In genomic region chr1:194160761-194161461, GRCm38 (mm10) we compare ENCODE assay signal across 13 mouse cellular contexts.
DNase-seq lines count a peak whose midpoint lies in the region; ATAC-seq and TF ChIP-seq lines count a peak whose summit lies in the region.
"Had no signal": no experiment of that assay in that cellular context is flagged by ENCODE, and none has a peak within 500 bp of the region (broad histone marks: within the 10 kb centered on the region; RNA-seq: fewer than 3 reads in every experiment).

No protein-coding gene starts in this region.

- H3K4me3 ChIP-seq in hindbrain, embryonic 16.5 days (ENCODE audit: low read length): no peak overlapping the region
- H3K4me3 ChIP-seq in midbrain, embryonic 14.5 days (replicated peaks; ENCODE audit: low read depth, low read length): no peak overlapping the region
- no peak overlapping the region for H3K4me3 ChIP-seq in liver, embryonic 12.5 days
- H3K4me3 ChIP-seq in heart, adult 2 months: no peak overlapping the region
- H3K4me3 ChIP-seq: embryonic facial prominence, embryonic 12.5 days; heart, embryonic 13.5 days had no signal

- H3K27me3 ChIP-seq in hindbrain, embryonic 16.5 days (replicated peaks; ENCODE audit: control insufficient read depth, insufficient read depth, low read length): no peaks in the 10 kb centered on the region
- no peaks in the 10 kb centered on the region for H3K27me3 ChIP-seq in midbrain, embryonic 14.5 days (ENCODE audit: control insufficient read depth, insufficient read depth, low read length)
- H3K27me3 ChIP-seq in liver, embryonic 12.5 days (replicated peaks): no peaks in the 10 kb centered on the region
- no peaks in the 10 kb centered on the region for H3K27me3 ChIP-seq in heart, adult 2 months (ENCODE audit: control insufficient read depth, insufficient read depth, low read length)
- H3K27me3 ChIP-seq: embryonic facial prominence, embryonic 12.5 days; heart, embryonic 13.5 days had no signal

- intact Hi-C loops in heart, adult 2 months (cut with DNase I): no loop called here

- no peak overlapping the region for H3K4me2 ChIP-seq in hindbrain, embryonic 16.5 days (ENCODE audit: low read length)
- H3K4me2 ChIP-seq in midbrain, embryonic 14.5 days (ENCODE audit: low read length): 0 out of 2 replicates have a peak overlapping the region, but pooled peaks have one; percentile 4
- no peak overlapping the region for H3K4me2 ChIP-seq in liver, embryonic 12.5 days
- H3K4me2 ChIP-seq: embryonic facial prominence, embryonic 12.5 days; heart, embryonic 13.5 days; liver, embryonic 11.5 days had no signal

- H3K9ac ChIP-seq in hindbrain, embryonic 16.5 days (ENCODE audit: low read depth, low read length): no peak overlapping the region
- H3K9ac ChIP-seq in midbrain, embryonic 14.5 days (replicated peaks; ENCODE audit: low read length): no peak overlapping the region
- no peak overlapping the region for H3K9ac ChIP-seq in liver, embryonic 12.5 days
- H3K9ac ChIP-seq in heart, adult 2 months (ENCODE audit: low read depth, low read length): no peak overlapping the region
- H3K9ac ChIP-seq: embryonic facial prominence, embryonic 12.5 days; heart, embryonic 13.5 days had no signal

- 22% methylated on average over 8 of the region's 8 CpGs for WGBS in hindbrain, embryonic 16.5 days
- WGBS in midbrain, embryonic 14.5 days: 9% methylated on average over 8 of the region's 8 CpGs
- WGBS in liver, embryonic 12.5 days (ENCODE audit: insufficient replicate concordance): 56% methylated on average over 8 of the region's 8 CpGs
- WGBS in heart, adult 2 months: 67% methylated on average over 8 of the region's 8 CpGs

- no peaks in the 10 kb centered on the region for H3K4me1 ChIP-seq in hindbrain, embryonic 16.5 days (ENCODE audit: control insufficient read depth, insufficient read depth, low read depth, low read length)
- peaks cover 9% of the 10 kb centered on the region; the same call in 1 of the 2 replicates for H3K4me1 ChIP-seq in midbrain, embryonic 14.5 days (ENCODE audit: control insufficient read depth, insufficient read depth, low read length)
- H3K4me1 ChIP-seq in liver, embryonic 12.5 days: no peaks in the 10 kb centered on the region
- no peaks in the 10 kb centered on the region for H3K4me1 ChIP-seq in heart, adult 2 months (ENCODE audit: control insufficient read depth, insufficient read depth, low read length)
- H3K4me1 ChIP-seq: embryonic facial prominence, embryonic 12.5 days; heart, embryonic 13.5 days had no signal

- no peak for TF ChIP-seq EP300 in heart, adult 2 months (IDR thresholded peaks at IDR 0.05; ENCODE audit: insufficient read depth, low read depth, low read length)

- no peaks in the 10 kb centered on the region for H3K79me2 ChIP-seq in heart, adult 2 months (replicated peaks; ENCODE audit: control insufficient read depth, insufficient read depth, low read length)

- no peaks in the 10 kb centered on the region for H3K36me3 ChIP-seq in hindbrain, embryonic 16.5 days (ENCODE audit: control insufficient read depth, insufficient read depth, low read length)
- no peaks in the 10 kb centered on the region for H3K36me3 ChIP-seq in midbrain, embryonic 14.5 days (ENCODE audit: control insufficient read depth, insufficient read depth, low read length)
- no peaks in the 10 kb centered on the region for H3K36me3 ChIP-seq in liver, embryonic 12.5 days
- no peaks in the 10 kb centered on the region for H3K36me3 ChIP-seq in heart, adult 2 months (ENCODE audit: control insufficient read depth, insufficient read depth, low read length)
- H3K36me3 ChIP-seq: embryonic facial prominence, embryonic 12.5 days; heart, embryonic 13.5 days had no signal

- DNase-seq in brain, embryonic 14.5 days (ENCODE audit: low read depth): peak; percentile 95
- DNase-seq in embryo, embryonic 11.5 days (ENCODE audit: low read depth, low spot score): peak; percentile 16
- peak; percentile 49 for DNase-seq in midbrain, embryonic 14.5 days
- DNase-seq in c-Kit-positive CD71-positive TER-119-positive erythroid progenitor cells, embryonic 14.5 days (ENCODE audit: low spot score): no peak
- no peak for DNase-seq in heart, adult 2 months
- no peak for DNase-seq in urinary bladder, postnatal 10 days (ENCODE audit: low spot score)
- DNase-seq: adrenal gland, adult 8-10 months; kidney, postnatal 25 days had no signal

- TF ChIP-seq CTCF in brain, embryonic 14.5 days (IDR thresholded peaks at IDR 0.05; ENCODE audit: borderline replicate concordance, extremely low read depth, insufficient read depth, insufficient read length): no peak
- no peak for TF ChIP-seq CTCF in heart, adult 2 months (IDR thresholded peaks at IDR 0.05)

- TF ChIP-seq POLR2A in brain, embryonic 14.5 days (IDR thresholded peaks at IDR 0.05; ENCODE audit: borderline replicate concordance, extremely low read depth, insufficient read depth, insufficient read length, poor library complexity, severe bottlenecking): no peak
- no peak for TF ChIP-seq POLR2A in heart, adult 2 months (IDR thresholded peaks at IDR 0.05; ENCODE audit: insufficient read depth, low read depth, low read length)

- no peak overlapping the region for H3K27ac ChIP-seq in hindbrain, embryonic 16.5 days (ENCODE audit: low read depth, low read length)
- peak overlapping the region; percentile 46 for H3K27ac ChIP-seq in midbrain, embryonic 14.5 days (replicated peaks; ENCODE audit: low read depth, low read length)
- no peak overlapping the region for H3K27ac ChIP-seq in liver, embryonic 12.5 days
- H3K27ac ChIP-seq in heart, adult 2 months: no peak overlapping the region
- H3K27ac ChIP-seq: embryonic facial prominence, embryonic 12.5 days; heart, embryonic 13.5 days had no signal

- H3K9me3 ChIP-seq in hindbrain, embryonic 16.5 days (ENCODE audit: control insufficient read depth, low read length): no peaks in the 10 kb centered on the region
- no peaks in the 10 kb centered on the region for H3K9me3 ChIP-seq in midbrain, embryonic 14.5 days (ENCODE audit: control insufficient read depth, low read length)
- H3K9me3 ChIP-seq in liver, embryonic 12.5 days (replicated peaks): no peaks in the 10 kb centered on the region
- H3K9me3 ChIP-seq: embryonic facial prominence, embryonic 12.5 days; heart, embryonic 13.5 days had no signal

- ATAC-seq in hindbrain, embryonic 16.5 days: peak; percentile 73
- peak; percentile 78; the same call in 1 of the 2 replicates for ATAC-seq in midbrain, embryonic 14.5 days (ENCODE audit: low FRiP score, low TSS enrichment)
- ATAC-seq in liver, embryonic 12.5 days: no peak

Comparison
In these comparisons a context has a peak if more than half of its experiments do, and no peak if none do; other contexts are left out.
1. DNase-seq: peak in brain, embryonic 14.5 days (single experiment), embryo, embryonic 11.5 days (single experiment) and midbrain, embryonic 14.5 days (single experiment); none in c-Kit-positive CD71-positive TER-119-positive erythroid progenitor cells, embryonic 14.5 days (single experiment), heart, adult 2 months (0 of 2) and urinary bladder, postnatal 10 days (single experiment).